Mouse (Mus musculus): ENCODE data around the gene Relt.

Gene Relt

DNA sequence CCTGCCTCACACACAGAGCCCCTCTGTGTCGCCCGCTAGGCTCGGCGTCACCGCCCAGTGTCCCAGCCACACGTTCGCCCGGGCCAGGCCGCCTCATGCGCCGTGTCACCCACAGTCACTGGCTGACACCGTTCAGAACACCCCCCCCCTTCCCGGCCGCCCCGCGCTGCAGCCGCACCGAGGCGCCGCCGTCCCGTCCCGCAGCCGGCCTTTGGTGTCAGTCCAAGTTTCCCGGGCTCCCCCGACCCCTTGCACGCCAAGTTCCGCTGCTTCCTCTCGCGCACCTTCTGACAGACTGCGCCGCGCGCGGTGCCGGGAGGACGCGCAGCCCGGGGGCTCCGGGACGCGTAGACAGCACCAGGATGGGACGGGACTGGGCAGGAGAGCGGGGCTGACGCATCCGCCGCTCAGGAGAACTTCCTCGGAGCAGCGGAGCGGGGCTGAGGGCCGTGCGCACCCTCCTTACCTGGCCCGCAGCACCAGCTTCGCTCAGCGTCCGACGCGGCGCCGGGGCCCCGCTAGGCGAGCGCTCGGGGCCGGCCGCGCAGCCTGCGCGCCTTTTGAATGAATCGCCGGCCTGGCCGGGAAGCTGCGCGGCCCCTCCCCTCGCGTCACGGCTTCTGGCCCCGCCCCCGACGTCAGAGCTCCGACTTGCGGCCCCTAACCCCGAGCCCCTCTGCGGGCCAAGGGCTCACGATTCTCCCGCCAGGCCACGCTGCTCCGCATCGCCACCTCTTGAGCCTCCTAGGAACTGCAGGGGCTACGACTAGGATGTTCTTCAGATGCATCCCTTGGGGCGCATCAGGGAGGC, at the start of gene Relt:
TSS of gene Relt (minus strand) at position 619 of the 811 bp plus-strand sequence.
- in situ Hi-C loops (cut with MseI, MboI): no loop called here

DNA sequence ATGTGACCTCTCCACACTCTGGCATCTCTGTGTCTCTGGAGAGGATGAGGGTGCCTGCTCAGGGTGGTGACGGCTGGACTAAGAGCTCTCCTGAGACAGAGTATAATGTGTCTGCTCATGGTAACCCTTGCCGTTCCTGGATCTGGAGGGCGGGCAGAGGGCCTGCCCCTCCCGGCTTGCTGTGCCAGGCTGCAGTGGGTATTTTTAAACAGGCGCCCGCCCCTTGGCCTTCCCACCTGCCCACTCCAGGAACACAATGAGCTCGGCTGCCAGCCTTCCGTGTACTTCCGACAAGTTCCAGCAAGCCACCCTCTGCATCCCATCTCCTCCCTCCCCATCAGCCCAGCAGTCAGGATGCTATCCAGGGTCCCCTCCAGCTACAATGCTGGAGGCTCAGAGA, 48.5 kb upstream of the Relt start:
- in situ Hi-C loops (cut with MseI, MboI): no loop called here

DNA sequence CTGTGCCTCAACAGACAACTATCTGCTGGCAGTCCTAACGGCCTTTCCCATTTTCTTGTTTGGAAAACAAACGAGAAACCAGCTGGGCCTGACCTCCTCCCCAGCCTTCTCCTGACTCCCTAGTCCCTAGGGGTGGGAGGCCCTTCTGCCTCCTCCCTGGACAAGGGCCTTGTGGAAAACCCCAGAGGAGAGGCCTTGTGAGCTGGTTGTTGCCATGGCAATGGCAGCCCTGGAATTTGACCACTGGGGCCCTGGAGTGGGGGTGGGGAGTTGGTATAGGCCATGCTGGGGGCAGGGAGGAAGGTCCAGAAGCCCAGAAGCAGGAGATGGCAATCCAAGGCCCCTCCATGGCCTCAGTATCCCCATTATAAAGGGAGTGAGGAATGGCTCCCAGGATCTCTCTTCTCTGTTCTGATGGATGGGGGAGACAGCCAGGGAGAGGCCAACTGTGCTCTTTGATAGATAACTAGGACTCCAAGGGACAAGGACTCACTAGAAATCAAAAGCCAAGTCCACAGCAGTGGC, 48.1 kb upstream of the Relt start:
- in situ Hi-C loops (cut with MseI, MboI): no loop called here

DNA sequence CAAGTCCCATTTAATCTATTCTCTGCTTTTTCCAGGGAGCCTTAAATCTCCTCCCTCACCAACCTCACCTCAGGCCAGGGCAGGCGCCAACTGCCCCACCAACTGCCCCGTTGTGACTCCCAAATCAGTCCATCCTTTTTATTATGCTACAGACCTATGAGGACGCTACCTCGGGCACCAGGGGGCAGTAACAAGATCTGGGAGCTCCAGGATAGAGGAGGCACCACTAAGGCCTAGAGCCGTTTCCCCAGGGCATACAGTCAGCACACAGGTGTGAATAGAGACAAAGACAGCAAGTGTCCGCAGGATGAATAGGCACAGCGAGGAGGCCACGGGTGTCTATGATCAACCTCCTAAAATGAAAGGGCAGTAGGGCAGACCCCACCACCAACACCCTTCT, 45.3 kb upstream of the Relt start:
- in situ Hi-C loops (cut with MseI, MboI): no loop called here

GRCm38 (mm10) chr7:100908061-100908460, 44.8 kb upstream of the Relt start:
- in situ Hi-C loops (cut with MseI, MboI): no loop called here

- in situ Hi-C loops (cut with MseI, MboI): no loop called here
These were observed 44.0 kb upstream of the Relt start for GRCm38 (mm10) chr7:100907231-100907630.

DNA sequence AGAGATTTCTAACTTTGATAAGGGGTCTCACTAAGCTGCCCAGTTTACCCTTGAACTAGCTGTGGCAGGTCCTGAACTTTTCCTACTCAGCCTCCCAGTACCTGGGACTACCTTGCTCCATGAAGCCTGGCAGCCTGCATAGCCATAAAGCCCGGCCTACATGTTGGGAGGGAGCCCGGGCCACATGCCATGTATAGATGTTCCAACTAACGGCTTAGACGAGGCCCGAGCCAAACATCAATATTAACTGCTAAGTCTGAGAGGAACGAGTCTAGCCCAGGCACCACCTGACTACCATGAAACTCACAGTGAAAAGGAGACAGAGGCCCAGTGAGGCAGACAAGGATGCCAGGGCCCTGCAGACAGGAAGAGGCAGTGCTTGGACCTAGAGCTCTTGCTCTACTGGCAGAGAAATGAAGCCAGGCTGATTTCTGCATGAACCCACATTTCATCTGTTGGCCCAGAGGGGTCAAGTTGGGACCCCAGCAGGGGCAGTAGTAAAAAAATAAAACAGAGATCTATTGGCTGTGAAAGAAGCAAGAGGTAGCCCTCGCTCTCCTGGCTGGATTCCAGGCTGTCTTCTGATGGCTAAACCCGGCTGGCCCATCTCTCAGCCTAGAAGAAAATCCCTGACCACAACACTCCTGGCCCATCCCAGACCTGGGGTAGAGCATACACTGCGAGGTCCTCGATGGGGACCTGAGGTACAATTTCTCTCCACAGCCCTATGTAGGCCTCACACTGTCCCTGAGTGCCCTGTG, 43.0 kb upstream of the Relt start:
- in situ Hi-C loops (cut with MseI, MboI): no loop called here

- in situ Hi-C loops (cut with MseI, MboI): no loop called here
These were observed 41.8 kb upstream of the Relt start for GRCm38 (mm10) chr7:100905037-100905436.

DNA sequence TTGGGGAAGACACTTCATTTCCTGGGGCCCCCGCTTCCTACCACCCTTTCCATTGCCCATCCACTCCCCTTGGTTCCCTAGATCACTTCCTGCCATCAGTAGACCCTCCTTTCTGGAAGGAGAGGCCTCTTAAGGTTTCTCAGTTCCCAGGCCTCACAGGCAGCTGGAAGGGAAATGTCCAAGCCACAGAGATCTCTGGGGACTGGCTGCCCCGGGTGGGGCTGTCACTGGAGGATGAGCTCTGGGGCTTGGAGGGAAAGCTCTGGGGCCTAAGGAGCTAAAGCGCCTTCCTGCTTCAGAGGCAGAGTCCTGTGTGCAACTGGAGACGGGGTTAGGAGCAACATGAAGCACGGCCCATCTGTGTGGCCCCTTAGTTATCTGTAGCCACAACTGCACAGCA, 41.4 kb upstream of the Relt start:
- in situ Hi-C loops (cut with MseI, MboI): no loop called here

- in situ Hi-C loops (cut with MseI, MboI): no loop called here
These were observed 39.3 kb upstream of the Relt start for GRCm38 (mm10) chr7:100902451-100903137.

GRCm38 (mm10) chr7:100897828-100898227, 34.6 kb upstream of the Relt start:
- in situ Hi-C loops (cut with MseI, MboI): no loop called here

DNA sequence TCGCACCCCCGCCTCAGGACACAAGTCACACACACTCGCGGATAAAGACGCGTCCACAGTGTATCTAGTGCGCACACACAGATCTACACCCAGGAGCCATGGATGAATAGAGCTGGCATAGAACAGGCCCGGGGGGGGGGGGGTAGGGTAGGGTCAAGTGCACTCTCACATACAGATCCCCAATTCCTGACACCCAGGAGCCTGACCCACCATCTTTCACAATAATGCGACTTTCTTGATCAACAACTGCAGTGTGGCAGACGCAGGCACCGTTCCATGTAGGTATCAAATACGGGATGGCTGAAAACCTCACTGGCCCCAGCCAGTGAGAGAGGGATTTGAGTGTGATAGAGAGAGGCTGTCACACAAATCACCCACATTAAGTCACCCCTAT, 31.6 kb upstream of the Relt start:
- in situ Hi-C loops (cut with MseI, MboI): no loop called here

DNA sequence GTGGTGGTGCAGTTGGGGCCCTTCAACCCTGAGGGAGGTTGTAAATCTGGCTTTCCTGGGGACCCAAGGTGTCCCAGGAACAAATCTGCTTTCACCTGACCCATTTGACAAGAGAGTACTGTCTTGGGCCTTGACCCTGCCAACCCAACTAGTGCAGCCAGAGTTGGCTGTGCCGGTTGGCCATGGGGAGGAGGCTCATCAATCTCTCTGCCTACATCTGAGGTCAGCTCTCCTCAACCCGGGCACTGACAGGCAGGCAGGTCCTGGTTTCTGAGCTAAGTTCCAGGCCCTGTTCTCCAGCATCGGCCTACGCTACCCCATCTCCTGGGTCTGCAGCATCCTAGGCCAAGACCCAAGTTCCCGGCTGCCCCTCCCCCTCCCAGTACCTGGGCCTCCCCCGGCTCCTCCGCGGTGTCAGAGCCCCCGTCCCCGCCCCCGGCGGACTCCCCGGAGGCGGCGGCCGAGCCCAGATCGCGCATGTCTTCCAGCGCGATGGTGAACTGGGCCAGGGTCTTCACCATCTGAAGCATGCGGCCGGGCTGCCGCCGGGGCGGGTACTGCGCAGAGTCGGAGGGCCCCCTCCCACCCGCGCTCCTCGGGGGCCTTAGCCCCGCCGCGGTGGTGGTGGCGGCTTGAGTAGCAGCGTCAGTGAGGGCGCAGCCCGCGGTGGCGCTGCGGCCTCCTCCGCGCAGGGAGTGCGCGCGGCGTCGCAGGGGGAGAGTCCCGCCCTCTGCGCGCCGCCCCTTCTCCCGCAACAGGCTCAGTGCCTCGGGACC, 31.0 kb upstream of the Relt start:
- in situ Hi-C loops (cut with MseI, MboI): no loop called here

- in situ Hi-C loops (cut with MseI, MboI): no loop called here
These were observed 30.2 kb upstream of the Relt start for GRCm38 (mm10) chr7:100893249-100894056.

- in situ Hi-C loops (cut with MseI, MboI): no loop called here
These were observed 23.3 kb upstream of the Relt start for GRCm38 (mm10) chr7:100886535-100886934.

GRCm38 (mm10) chr7:100884460-100884859, 21.2 kb upstream of the Relt start:
- in situ Hi-C loops (cut with MseI, MboI): no loop called here

- in situ Hi-C loops (cut with MseI, MboI): no loop called here
These were observed 18.7 kb upstream of the Relt start for GRCm38 (mm10) chr7:100881950-100882349.

DNA sequence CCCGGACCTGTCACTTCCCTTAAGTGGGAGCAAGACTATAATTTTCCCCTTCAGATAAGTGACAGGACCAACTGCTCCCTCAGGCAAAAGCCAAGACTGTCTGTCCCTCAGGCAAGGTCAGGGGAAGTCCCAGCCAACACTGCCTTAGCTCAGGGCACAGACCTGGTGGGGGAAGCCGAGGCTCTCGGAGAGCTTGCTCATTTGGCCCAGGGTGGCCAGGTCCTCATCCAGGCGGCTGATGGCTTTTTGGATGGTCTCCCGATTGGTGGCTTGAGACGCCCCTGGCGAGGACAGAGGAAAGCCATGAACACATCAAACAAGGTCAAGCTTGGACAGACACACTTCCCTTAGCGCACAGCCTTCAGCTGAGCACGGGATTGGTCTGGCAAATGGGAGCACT, 18.3 kb upstream of the Relt start:
- in situ Hi-C loops (cut with MseI, MboI): no loop called here

DNA sequence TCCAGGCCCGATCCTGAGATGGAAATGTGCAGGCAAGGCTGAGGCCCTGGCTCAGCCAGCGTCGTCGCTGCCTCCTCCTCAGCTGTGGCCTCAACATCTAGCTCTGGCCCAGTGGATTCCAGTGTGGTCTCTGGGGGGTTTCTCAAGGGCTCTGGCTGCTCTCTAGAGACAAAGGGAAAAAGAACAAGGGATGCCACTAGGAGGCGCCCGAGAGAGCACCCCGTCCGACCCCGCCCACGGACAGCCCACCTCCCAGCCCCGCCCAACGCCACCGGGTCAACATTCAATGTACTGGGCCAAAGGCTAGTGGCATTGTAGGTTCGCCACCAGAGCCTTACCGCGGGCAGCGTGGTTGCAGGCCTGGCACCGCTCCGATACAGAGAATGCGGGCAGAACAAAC, 16.3 kb upstream of the Relt start:
- in situ Hi-C loops (cut with MseI, MboI): no loop called here

- in situ Hi-C loops (cut with MseI, MboI): no loop called here
These were observed 13.5 kb upstream of the Relt start for GRCm38 (mm10) chr7:100876771-100877170.

DNA sequence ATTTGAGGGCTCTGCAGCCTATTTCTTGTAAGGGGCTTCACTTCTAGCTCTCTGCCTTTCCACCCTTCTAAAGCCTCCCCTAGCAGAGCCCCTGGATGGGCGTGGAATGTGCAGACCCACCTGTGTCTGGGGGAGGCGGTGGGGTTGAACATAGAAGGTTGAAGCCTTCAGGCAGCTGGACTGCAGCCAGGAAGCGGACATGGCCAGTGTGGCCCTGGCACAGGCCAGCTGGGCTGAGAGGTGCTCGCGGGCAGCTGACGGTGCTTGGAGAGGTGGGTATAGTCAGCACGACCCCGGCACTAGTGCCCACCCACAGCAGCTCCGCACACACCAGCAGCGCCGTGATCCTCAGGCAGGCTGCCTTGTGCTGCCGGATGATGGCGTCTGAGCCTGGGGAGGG, 13.0 kb upstream of the Relt start:
- in situ Hi-C loops (cut with MseI, MboI): no loop called here
